Mouse (Mus musculus): ENCODE results near the gene Chrng.

DNA sequence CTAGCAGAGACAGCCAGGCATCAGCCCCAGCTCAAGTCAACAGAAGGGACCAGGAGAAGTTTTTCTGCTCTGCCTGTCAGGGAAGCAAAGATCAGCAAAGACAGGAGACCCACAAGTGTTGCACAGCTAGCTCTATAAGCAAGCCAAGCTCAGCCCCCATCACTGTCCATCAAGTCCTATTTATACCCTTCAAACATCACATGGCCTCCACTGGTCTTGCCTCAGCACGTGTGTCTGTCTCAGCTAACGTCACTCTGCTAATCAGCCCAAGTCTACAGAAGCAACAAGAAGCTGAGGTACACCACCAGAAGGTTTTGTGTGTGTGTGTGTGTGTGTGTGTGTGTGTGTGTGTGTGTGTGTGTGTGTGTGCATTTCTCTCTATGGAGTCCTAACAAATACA lies 3.6 kb upstream of the Chrng start:
- TF ChIP-seq POLR2A (IDR thresholded peaks at IDR 0.05; ENCODE audit: extremely low read depth, insufficient read depth, low read length) (no peak), CTCF (IDR thresholded peaks at IDR 0.05; ENCODE audit: low read depth, low read length) (no peak)

All from liver, adult 2 months (tissue).